Mouse (Mus musculus): ENCODE results near the gene Oprl1.

DNA sequence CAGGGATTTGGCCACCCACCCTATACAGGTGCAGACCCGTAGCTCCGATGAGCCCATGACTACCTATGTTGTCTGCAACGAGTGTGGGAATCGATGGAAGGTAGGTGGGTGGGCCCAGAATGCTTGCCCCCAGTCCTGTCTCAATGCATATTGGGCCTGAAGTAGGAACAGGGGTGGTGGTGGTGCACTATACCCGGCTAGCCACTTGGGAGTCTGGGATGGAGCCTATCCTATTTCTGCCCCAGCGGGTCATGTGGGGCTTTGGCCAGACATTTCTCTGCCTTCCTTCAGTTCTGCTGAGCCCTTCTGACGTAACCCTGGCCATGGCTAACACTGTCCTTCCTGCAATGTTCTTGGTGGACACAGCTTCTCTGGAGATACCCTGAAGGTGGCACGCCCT lies 27.2 kb upstream of the Oprl1 start:
- no peak for TF ChIP-seq CTCF (conservative IDR thresholded peaks at IDR 0.05 in 1 of 2, IDR thresholded peaks at IDR 0.05 in 1 of 2; ENCODE audit: low read depth in 2 of 2, low read length in 2 of 2)
- no peak; the same call in 1 of the 2 replicates for TF ChIP-seq POLR2A (IDR thresholded peaks at IDR 0.05; ENCODE audit: low read depth, low read length)
- no peak for TF ChIP-seq ZC3H11A (IDR thresholded peaks at IDR 0.05; ENCODE audit: low read depth, low read length)
- TF ChIP-seq JUN (IDR thresholded peaks at IDR 0.05; ENCODE audit: insufficient read depth, low read depth, low read length) = no peak
- TF ChIP-seq USF1 (IDR thresholded peaks at IDR 0.05; ENCODE audit: low read depth, low read length) = no peak
- no peak for TF ChIP-seq EP300 (IDR thresholded peaks at IDR 0.05; ENCODE audit: low read length)
- no peak for TF ChIP-seq KAT2A (IDR thresholded peaks at IDR 0.05; ENCODE audit: insufficient replicate concordance, low read length)
- no peak for TF ChIP-seq ZKSCAN1 (IDR thresholded peaks at IDR 0.05; ENCODE audit: borderline replicate concordance, low read depth, low read length)

Measured in CH12.LX (cell line).